8 mouse cellular contexts compared by ENCODE assay signal in genomic region chr5:91962639-91963440, GRCm38 (mm10). TPM values are rescaled to one million over a fixed set of nuclear protein-coding genes. Genes with fewer than 3 reads are reported as not detected.
A peak's percentile ranks its signal among the peaks of the same experiment; 100 is the strongest.
DNase-seq lines count a peak whose midpoint lies in the region; ATAC-seq lines count a peak whose summit lies in the region.

Rchy1 (minus strand) TSS chr5:91963068.

- under 1% methylated on average over 62 of the region's 65 CpGs for WGBS in lung, embryonic 16.5 days

- peak within 1 kb of the TSS; percentile 100 for H3K27ac ChIP-seq in lung, embryonic 16.5 days (ENCODE audit: low read length)

- no peaks in the 10 kb centered on the region for H3K27me3 ChIP-seq in lung, embryonic 16.5 days (ENCODE audit: control insufficient read depth, insufficient read depth, low read depth, low read length)

- peaks cover 15% of the 10 kb centered on the region for H3K4me1 ChIP-seq in lung, embryonic 16.5 days (replicated peaks; ENCODE audit: control insufficient read depth, insufficient read depth, low read length)

- H3K4me2 ChIP-seq in lung, embryonic 16.5 days (ENCODE audit: low read depth, low read length) = peak within 1 kb of the TSS; percentile 78

- H3K9ac ChIP-seq in lung, embryonic 16.5 days (ENCODE audit: low read length) = peak within 1 kb of the TSS; percentile 89

- H3K36me3 ChIP-seq in lung, embryonic 16.5 days (ENCODE audit: control insufficient read depth, insufficient read depth, low read length) = peaks cover under 1% of the 10 kb centered on the region; the same call in 1 of the 2 replicates

- no peaks in the 10 kb centered on the region for H3K9me3 ChIP-seq in lung, embryonic 16.5 days (ENCODE audit: control insufficient read depth, low read length)

- DNase-seq in MEL-GATA-1-ER (ENCODE audit: extremely low read depth, low read depth) = peak; percentile 89
- peak; percentile 92 for DNase-seq in cerebellum, adult 8-10 months
- peak; percentile 94 for DNase-seq in forelimb bud, embryonic 11.5 days (ENCODE audit: low read depth, low spot score)
- DNase-seq in layer of hippocampus, adult 9-10 months (ENCODE audit: low spot score) = peak; percentile 62
- DNase-seq in ovary, postnatal 10 days (ENCODE audit: low spot score) = peak; percentile 84
- peak; percentile 94 to 95 for DNase-seq in thymus, postnatal 10 days (ENCODE audit: low spot score in 2 of 2)

- peak within 1 kb of the TSS; percentile 88 for H3K4me3 ChIP-seq in lung, embryonic 16.5 days (ENCODE audit: low read length)

- peak; percentile 88 for ATAC-seq in hematopoietic stem cell, adult 5-6 weeks (replicated peaks in 1 of 2; ENCODE audit: insufficient read depth in 1 of 2, low FRiP score in 2 of 2, low TSS enrichment in 1 of 2, low read depth in 1 of 2, poor library complexity in 2 of 2, severe bottlenecking in 2 of 2)
- peak; percentile 98 for ATAC-seq in lung, embryonic 16.5 days (ENCODE audit: low read depth)

RNA-seq across cellular contexts. Expression of gene Rchy1, which starts in this region (rescaled TPM):
- 48.3 and 56.4 TPM in 2 replicates for total RNA-seq in hematopoietic stem cell, adult 5-6 weeks (2017)
- polyA plus RNA-seq in lung, embryonic 16.5 days (2015; fragmentation: Nextera tagmentation; extraction: Ambion mirVana) = 62.9 and 69.1 TPM in 2 replicates

Comparison
In these comparisons a context has a peak if more than half of its experiments do, and no peak if none do; other contexts are left out.
1. Peak in every context shown above with its lines: DNase-seq, ATAC-seq, H3K4me3 ChIP-seq and H3K27ac ChIP-seq.